Mouse (Mus musculus) naive thymus-derived CD4-positive, alpha-beta T cell, adult 2 months (primary cell): ENCODE measurements around the gene Dscaml1.

ENCODE experiments used
- DNase-seq: peaks from one replicate; pipeline ENCODE4 v3.0.0-alpha.2; 2011; ENCODE audit warnings: low read depth

Gene Dscaml1

GRCm38 (mm10) chr9:45426456-45426855 is at the start of gene Dscaml1:
Gene Dscaml1 (plus strand): TSS chr9:45426628.
- DNase-seq: no peak

- DNase-seq: no peak
Measured at GRCm38 (mm10) chr9:45376883-45377282, 49.5 kb upstream of the Dscaml1 start.

GRCm38 (mm10) chr9:45380411-45381251 is 45.8 kb upstream of the Dscaml1 start:
- no peak for DNase-seq

- DNase-seq: no peak
Measured at GRCm38 (mm10) chr9:45382336-45382735, 44.1 kb upstream of the Dscaml1 start.

GRCm38 (mm10) chr9:45382834-45383233 is 43.6 kb upstream of the Dscaml1 start:
- DNase-seq: no peak

GRCm38 (mm10) chr9:45383883-45384282 is 42.5 kb upstream of the Dscaml1 start:
- no peak for DNase-seq

- DNase-seq: no peak
Measured at GRCm38 (mm10) chr9:45386698-45387097, 39.7 kb upstream of the Dscaml1 start.

GRCm38 (mm10) chr9:45388385-45388994 is 37.9 kb upstream of the Dscaml1 start:
- peak; percentile 92 for DNase-seq

GRCm38 (mm10) chr9:45389596-45389995 is 36.8 kb upstream of the Dscaml1 start:
- DNase-seq: no peak

GRCm38 (mm10) chr9:45391299-45391698 is 35.1 kb upstream of the Dscaml1 start:
- DNase-seq: no peak

GRCm38 (mm10) chr9:45395218-45395617 is 31.2 kb upstream of the Dscaml1 start:
- no peak for DNase-seq

- DNase-seq: no peak
Measured at GRCm38 (mm10) chr9:45395796-45396195, 30.6 kb upstream of the Dscaml1 start.

GRCm38 (mm10) chr9:45398336-45398735 is 28.1 kb upstream of the Dscaml1 start:
- DNase-seq: no peak

- no peak for DNase-seq
Measured at GRCm38 (mm10) chr9:45399434-45399833, 27.0 kb upstream of the Dscaml1 start, which contains the start of gene Fxyd2. Gene Fxyd2 (plus strand): TSS chr9:45399669.

- no peak for DNase-seq
Measured at GRCm38 (mm10) chr9:45401851-45402250, 24.6 kb upstream of the Dscaml1 start.

- no peak for DNase-seq
Measured at GRCm38 (mm10) chr9:45402957-45403356, 23.5 kb upstream of the Dscaml1 start.

GRCm38 (mm10) chr9:45405694-45406093 is 20.7 kb upstream of the Dscaml1 start:
- no peak for DNase-seq

- no peak for DNase-seq
Measured at GRCm38 (mm10) chr9:45406808-45407207, 19.6 kb upstream of the Dscaml1 start.

- DNase-seq: peak; percentile 67
Measured at GRCm38 (mm10) chr9:45407706-45408675, 18.4 kb upstream of the Dscaml1 start.

GRCm38 (mm10) chr9:45410193-45410592 is 16.2 kb upstream of the Dscaml1 start:
- no peak for DNase-seq

GRCm38 (mm10) chr9:45410614-45411013 is 15.8 kb upstream of the Dscaml1 start:
- DNase-seq: no peak

GRCm38 (mm10) chr9:45411111-45411510 is 15.3 kb upstream of the Dscaml1 start:
- no peak for DNase-seq
